Mouse (Mus musculus): ENCODE results near the gene Dnmt3l. TPM values are rescaled to one million over a fixed set of nuclear protein-coding genes. Genes with fewer than 3 reads are reported as not detected.
"Not testable (repeated sequence)": the region's sequence is repeated elsewhere in the genome, so short reads cannot be mapped to it uniquely, and the experiment has no call there.

Dnmt3l gene
- polyA plus RNA-seq, 1 experiment from 2014 or later, result not detected

DNA sequence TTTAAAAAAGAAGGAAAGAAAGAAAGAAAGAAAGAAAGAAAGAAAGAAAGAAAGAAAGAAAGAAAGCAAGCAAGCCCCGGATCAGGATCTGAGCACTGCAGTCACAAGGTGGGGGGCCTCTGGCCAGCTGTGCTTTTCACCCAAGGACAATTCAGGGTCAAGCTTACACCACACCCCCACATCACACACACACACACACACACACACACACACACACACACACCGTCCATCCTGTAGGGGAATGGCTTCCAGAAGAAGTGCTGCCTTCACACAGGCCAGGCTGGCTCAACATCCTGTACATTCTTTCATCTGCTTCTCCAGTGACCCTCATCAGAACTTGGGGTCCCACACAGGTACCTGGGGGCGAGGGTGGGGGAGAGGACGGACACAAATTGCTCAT lies 22.5 kb upstream of the Dnmt3l start:
- DNase-seq (no peak), ATAC-seq (ENCODE audit: low FRiP score, low TSS enrichment) (no peak)
- 73% methylated on average over 4 of the region's 4 CpGs for WGBS
- Histone ChIP-seq H3K27me3 (ENCODE audit: control insufficient read depth, insufficient read depth, low read length) (no peaks in the 10 kb centered on the region), H3K9ac (replicated peaks; ENCODE audit: low read length) (no peak overlapping the region), H3K4me3 (replicated peaks; ENCODE audit: low read depth, low read length) (no peak overlapping the region), H3K4me2 (ENCODE audit: low read length) (no peak overlapping the region), H3K4me1 (ENCODE audit: control insufficient read depth, insufficient read depth, low read length) (no peaks in the 10 kb centered on the region), H3K9me3 (ENCODE audit: control insufficient read depth, low read length) (no peaks in the 10 kb centered on the region), H3K27ac (replicated peaks; ENCODE audit: low read depth, low read length) (no peak overlapping the region), H3K36me3 (ENCODE audit: control insufficient read depth, insufficient read depth, low read length) (no peaks in the 10 kb centered on the region)

DNA sequence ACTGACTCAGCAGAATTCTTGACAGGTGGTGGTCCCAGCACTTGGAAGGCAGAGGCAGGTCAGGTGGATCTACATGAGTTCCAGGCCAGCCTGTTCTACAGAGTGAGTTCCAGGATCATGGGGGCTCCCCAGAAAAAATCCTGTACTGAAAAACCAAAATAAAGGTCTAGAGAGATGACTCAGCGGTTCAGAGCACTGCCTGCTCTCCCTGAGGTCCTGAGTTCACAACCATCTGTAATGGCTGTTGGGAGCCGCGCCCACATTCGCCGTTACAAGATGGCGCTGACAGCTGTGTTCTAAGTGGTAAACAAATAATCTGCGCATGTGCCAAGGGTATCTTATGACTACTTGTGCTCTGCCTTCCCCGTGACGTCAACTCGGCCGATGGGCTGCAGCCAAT lies 21.8 kb upstream of the Dnmt3l start:
- WGBS, result 95% methylated on average over 7 of the region's 11 CpGs
- H3K27ac ChIP-seq (replicated peaks; ENCODE audit: low read depth, low read length); H3K36me3 ChIP-seq (ENCODE audit: control insufficient read depth, insufficient read depth, low read length); H3K9me3 ChIP-seq (ENCODE audit: control insufficient read depth, low read length); H3K9ac ChIP-seq (replicated peaks; ENCODE audit: low read length); H3K4me2 ChIP-seq (ENCODE audit: low read length); H3K27me3 ChIP-seq (ENCODE audit: control insufficient read depth, insufficient read depth, low read length); DNase-seq; H3K4me1 ChIP-seq (ENCODE audit: control insufficient read depth, insufficient read depth, low read length); ATAC-seq (ENCODE audit: low FRiP score, low TSS enrichment); H3K4me3 ChIP-seq (replicated peaks; ENCODE audit: low read depth, low read length): not testable (repeated sequence)

DNA sequence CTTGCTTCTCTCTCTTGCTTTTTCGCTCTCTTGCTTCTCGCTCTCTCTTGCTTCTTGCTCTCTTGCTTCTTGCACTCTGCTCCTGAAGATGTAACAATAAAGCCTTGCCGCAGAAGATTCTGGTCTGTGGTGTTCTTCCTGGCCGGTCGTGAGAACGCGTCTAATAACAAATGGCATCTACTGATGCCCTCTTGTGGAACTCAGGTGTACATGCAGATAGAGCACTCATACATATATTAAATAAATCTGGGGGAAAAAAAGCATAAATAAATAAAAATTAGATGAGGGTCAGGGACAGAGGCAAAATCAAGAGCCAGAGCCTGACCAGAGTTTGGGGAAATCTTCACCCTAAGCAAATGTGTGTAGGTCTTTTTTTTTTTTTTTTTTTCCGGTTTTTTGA lies 16.3 kb upstream of the Dnmt3l start:
- H3K4me2 ChIP-seq (ENCODE audit: low read length); H3K27ac ChIP-seq (replicated peaks; ENCODE audit: low read depth, low read length); H3K4me3 ChIP-seq (replicated peaks; ENCODE audit: low read depth, low read length); H3K36me3 ChIP-seq (ENCODE audit: control insufficient read depth, insufficient read depth, low read length); H3K9ac ChIP-seq (replicated peaks; ENCODE audit: low read length); ATAC-seq (ENCODE audit: low FRiP score, low TSS enrichment); H3K4me1 ChIP-seq (ENCODE audit: control insufficient read depth, insufficient read depth, low read length); H3K9me3 ChIP-seq (ENCODE audit: control insufficient read depth, low read length); H3K27me3 ChIP-seq (ENCODE audit: control insufficient read depth, insufficient read depth, low read length): not testable (repeated sequence)
- WGBS, result 66% methylated on average over 6 of the region's 8 CpGs
- DNase-seq, result peak; percentile 23

DNA sequence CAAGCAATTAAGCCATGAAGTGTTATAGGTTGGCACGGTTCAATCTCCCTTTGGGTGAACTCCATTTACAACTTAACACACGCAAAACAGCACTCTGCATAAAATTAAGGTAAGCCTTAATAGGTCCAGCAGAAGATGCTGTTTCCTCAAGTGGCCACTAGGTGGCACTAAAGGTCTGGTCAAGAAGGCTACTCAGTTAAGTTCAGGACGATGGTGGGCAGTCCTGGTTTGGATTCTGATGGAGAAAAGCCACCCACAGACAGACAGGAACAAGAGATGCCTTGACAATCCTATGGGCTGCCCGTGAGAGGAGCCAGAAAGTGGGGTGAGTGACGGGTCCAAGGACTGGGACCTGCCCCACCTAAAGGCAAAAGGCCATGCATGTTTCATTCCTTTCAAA lies 13.6 kb upstream of the Dnmt3l start:
- DNase-seq, result peak; percentile 93
- H3K9ac ChIP-seq (replicated peaks; ENCODE audit: low read length), result no peak overlapping the region
- H3K4me3 ChIP-seq (replicated peaks; ENCODE audit: low read depth, low read length), result no peak overlapping the region
- WGBS, result 3% methylated on average over 5 of the region's 5 CpGs
- H3K9me3 ChIP-seq (ENCODE audit: control insufficient read depth, low read length), result no peaks in the 10 kb centered on the region
- H3K27ac ChIP-seq (replicated peaks; ENCODE audit: low read depth, low read length), result no peak overlapping the region
- no peaks in the 10 kb centered on the region for H3K4me1 ChIP-seq (ENCODE audit: control insufficient read depth, insufficient read depth, low read length)
- peak; percentile 77 for ATAC-seq (ENCODE audit: low FRiP score, low TSS enrichment)
- no peaks in the 10 kb centered on the region for H3K27me3 ChIP-seq (ENCODE audit: control insufficient read depth, insufficient read depth, low read length)
- H3K36me3 ChIP-seq (ENCODE audit: control insufficient read depth, insufficient read depth, low read length), result no peaks in the 10 kb centered on the region
- no peak overlapping the region for H3K4me2 ChIP-seq (ENCODE audit: low read length)

DNA sequence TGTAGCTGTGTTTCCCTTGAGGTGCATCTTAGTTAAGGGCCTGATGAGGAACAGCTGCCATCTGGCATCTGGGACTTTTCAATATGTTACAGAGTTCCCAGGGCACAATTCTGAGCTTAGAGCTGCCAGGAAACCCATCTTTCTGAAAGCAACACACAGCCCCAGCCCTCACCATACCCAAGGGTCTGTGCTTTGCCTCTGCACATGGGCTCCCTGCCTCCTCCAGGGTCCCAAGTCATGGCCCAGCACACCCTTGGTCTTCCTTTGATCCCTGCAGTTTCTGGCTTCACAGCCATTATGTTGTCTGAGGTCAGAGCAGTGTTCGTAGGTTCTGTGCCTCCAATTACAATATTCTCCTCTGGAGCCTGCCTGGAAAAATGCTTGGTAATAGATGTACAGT lies 12.7 kb upstream of the Dnmt3l start:
- H3K36me3 ChIP-seq (ENCODE audit: control insufficient read depth, insufficient read depth, low read length), result no peaks in the 10 kb centered on the region
- H3K27ac ChIP-seq (replicated peaks; ENCODE audit: low read depth, low read length), result no peak overlapping the region
- no peak overlapping the region for H3K4me2 ChIP-seq (ENCODE audit: low read length)
- H3K9ac ChIP-seq (replicated peaks; ENCODE audit: low read length), result no peak overlapping the region
- H3K27me3 ChIP-seq (ENCODE audit: control insufficient read depth, insufficient read depth, low read length), result no peaks in the 10 kb centered on the region
- no peaks in the 10 kb centered on the region for H3K9me3 ChIP-seq (ENCODE audit: control insufficient read depth, low read length)
- H3K4me3 ChIP-seq (replicated peaks; ENCODE audit: low read depth, low read length), result no peak overlapping the region
- ATAC-seq (ENCODE audit: low FRiP score, low TSS enrichment) (no peak), DNase-seq (no peak)
- no peaks in the 10 kb centered on the region for H3K4me1 ChIP-seq (ENCODE audit: control insufficient read depth, insufficient read depth, low read length)
- WGBS, result 95% methylated on average over 1 of the region's 1 CpGs

DNA sequence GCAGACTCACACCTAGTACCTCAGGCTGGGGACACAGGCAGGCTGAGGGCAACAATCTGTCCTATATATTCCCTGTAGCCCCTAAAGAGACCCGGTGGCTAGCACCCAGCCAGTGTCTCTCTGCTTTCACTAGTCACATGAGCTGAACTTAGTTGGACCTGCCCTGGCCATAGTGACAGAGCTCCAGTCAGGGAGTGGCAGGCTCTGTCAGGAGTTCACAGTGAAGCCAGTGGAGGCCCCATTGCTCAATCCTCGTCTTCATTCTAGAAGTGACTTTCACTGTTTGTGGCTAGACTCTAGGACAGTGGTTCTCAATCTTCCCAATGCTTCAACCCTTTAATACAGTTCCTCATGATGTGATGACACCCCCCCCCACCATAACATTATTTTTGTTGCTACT lies 9.8 kb upstream of the Dnmt3l start:
- H3K36me3 ChIP-seq (ENCODE audit: control insufficient read depth, insufficient read depth, low read length), result no peaks in the 10 kb centered on the region
- no peaks in the 10 kb centered on the region for H3K27me3 ChIP-seq (ENCODE audit: control insufficient read depth, insufficient read depth, low read length)
- no peaks in the 10 kb centered on the region for H3K9me3 ChIP-seq (ENCODE audit: control insufficient read depth, low read length)
- H3K4me2 ChIP-seq (ENCODE audit: low read length), result no peak overlapping the region
- no peak overlapping the region for H3K27ac ChIP-seq (replicated peaks; ENCODE audit: low read depth, low read length)
- H3K4me1 ChIP-seq (ENCODE audit: control insufficient read depth, insufficient read depth, low read length), result no peaks in the 10 kb centered on the region
- ATAC-seq (ENCODE audit: low FRiP score, low TSS enrichment), result no peak
- whole genome bisulfite sequencing, result 86% methylated on average over 2 of the region's 2 CpGs
- no peak overlapping the region for H3K9ac ChIP-seq (replicated peaks; ENCODE audit: low read length)
- H3K4me3 ChIP-seq (replicated peaks; ENCODE audit: low read depth, low read length), result no peak overlapping the region
- DNase-seq, result no peak

DNA sequence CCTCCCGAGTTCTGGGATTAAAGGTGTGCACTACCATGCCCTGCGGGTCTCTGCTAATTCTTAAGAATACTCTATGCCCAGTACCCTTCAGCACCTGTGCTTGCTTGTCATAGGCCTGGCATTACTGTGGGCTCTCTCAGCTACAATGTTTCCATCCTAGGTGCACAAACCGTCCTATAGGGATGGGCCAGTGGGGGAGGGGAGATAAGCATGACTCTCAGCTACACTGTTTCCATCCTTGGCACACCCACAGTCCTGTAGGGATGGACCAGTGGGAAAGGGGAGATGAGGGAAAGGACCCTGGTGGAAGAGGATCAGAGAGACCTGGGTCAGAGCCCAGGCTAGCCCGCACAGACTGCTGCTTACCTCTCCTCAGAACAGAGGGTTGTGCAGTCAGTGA lies 4.6 kb upstream of the Dnmt3l start:
- Histone ChIP-seq H3K4me2 (ENCODE audit: low read length) (no peak overlapping the region), H3K27me3 (ENCODE audit: control insufficient read depth, insufficient read depth, low read length) (no peaks in the 10 kb centered on the region), H3K27ac (replicated peaks; ENCODE audit: low read depth, low read length) (no peak overlapping the region), H3K9me3 (ENCODE audit: control insufficient read depth, low read length) (no peaks in the 10 kb centered on the region), H3K4me3 (replicated peaks; ENCODE audit: low read depth, low read length) (no peak overlapping the region), H3K9ac (replicated peaks; ENCODE audit: low read length) (no peak overlapping the region), H3K36me3 (ENCODE audit: control insufficient read depth, insufficient read depth, low read length) (no peaks in the 10 kb centered on the region), H3K4me1 (ENCODE audit: control insufficient read depth, insufficient read depth, low read length) (no peaks in the 10 kb centered on the region)
- WGBS, result 90% methylated on average over 4 of the region's 4 CpGs
- no peak for DNase-seq
- no peak for ATAC-seq (ENCODE audit: low FRiP score, low TSS enrichment)

DNA sequence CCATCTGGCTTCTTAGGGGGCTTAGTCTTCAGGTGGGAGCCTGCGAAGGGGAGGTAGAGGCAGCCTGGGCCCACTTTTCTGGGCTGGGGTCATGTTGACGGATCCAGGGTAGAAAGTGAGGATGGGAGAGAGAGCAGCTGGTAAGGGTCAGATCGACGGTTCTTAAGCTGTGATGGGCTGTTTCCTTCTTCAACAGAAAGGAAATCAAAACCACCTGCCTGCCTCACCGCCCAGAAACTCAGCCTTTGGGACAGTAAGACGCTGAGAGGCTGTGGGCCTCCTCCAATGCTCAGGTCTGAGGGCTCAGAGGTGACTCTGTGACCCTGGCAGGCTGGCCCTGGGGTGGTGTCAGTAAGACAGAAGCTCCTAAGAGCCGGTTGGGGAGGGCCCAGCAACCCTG lies 349 bp downstream of the Dnmt3l start:
- DNase-seq (no peak), ATAC-seq (ENCODE audit: low FRiP score, low TSS enrichment) (no peak)
- no peak overlapping the region for H3K4me2 ChIP-seq (ENCODE audit: low read length)
- H3K4me3 ChIP-seq (replicated peaks; ENCODE audit: low read depth, low read length), result no peak overlapping the region
- H3K9me3 ChIP-seq (ENCODE audit: control insufficient read depth, low read length), result no peaks in the 10 kb centered on the region
- H3K9ac ChIP-seq (replicated peaks; ENCODE audit: low read length), result no peak overlapping the region
- no peak overlapping the region for H3K27ac ChIP-seq (replicated peaks; ENCODE audit: low read depth, low read length)
- no peaks in the 10 kb centered on the region for H3K36me3 ChIP-seq (ENCODE audit: control insufficient read depth, insufficient read depth, low read length)
- no peaks in the 10 kb centered on the region for H3K4me1 ChIP-seq (ENCODE audit: control insufficient read depth, insufficient read depth, low read length)
- WGBS, result 84% methylated on average over 7 of the region's 7 CpGs
- H3K27me3 ChIP-seq (ENCODE audit: control insufficient read depth, insufficient read depth, low read length), result no peaks in the 10 kb centered on the region

DNA sequence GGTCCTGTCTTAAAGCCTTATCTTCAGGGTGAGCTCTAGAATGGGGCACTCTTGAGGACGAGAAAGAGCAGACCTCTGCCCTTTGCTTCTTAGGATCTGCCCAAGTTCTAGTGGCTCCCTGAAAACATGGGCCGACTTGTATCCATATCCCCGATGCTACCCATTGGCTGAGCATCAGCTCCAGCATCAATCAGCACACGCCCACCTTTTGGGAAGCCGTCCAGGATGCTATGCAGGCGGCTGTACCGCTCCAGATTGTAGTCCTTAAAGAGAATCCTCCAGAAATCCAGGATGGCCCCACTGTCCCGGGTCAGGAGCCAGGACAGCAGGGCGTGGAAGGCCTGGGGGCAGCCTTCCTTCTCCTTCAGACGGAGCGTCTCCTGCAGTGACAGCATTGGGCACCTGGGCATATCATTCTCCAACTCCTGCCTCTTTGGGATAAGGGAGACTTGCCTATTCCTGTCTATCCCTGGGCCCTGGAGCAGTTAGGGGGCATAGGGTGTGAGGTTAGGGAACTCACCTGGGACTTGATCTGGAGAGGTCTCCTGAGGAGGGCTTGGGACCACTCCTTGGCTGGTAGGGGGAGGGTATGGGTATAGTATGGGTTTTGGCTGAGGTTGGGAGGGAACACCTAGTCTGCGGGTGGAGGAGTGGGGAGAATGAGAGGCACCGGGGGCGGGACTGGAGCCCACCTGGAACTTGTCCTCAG lies 1.1 kb downstream of the Dnmt3l start:
- Histone ChIP-seq H3K4me2 (ENCODE audit: low read length) (peak overlapping the region; percentile 51), H3K9me3 (ENCODE audit: control insufficient read depth, low read length) (no peaks in the 10 kb centered on the region), H3K36me3 (ENCODE audit: control insufficient read depth, insufficient read depth, low read length) (no peaks in the 10 kb centered on the region), H3K4me3 (replicated peaks; ENCODE audit: low read depth, low read length) (peak overlapping the region; percentile 26), H3K4me1 (ENCODE audit: control insufficient read depth, insufficient read depth, low read length) (no peaks in the 10 kb centered on the region), H3K27ac (replicated peaks; ENCODE audit: low read depth, low read length) (no peak overlapping the region), H3K27me3 (ENCODE audit: control insufficient read depth, insufficient read depth, low read length) (no peaks in the 10 kb centered on the region), H3K9ac (replicated peaks; ENCODE audit: low read length) (peak overlapping the region; percentile 9; the same call in 1 of the 2 replicates)
- ATAC-seq (ENCODE audit: low FRiP score, low TSS enrichment) (0 out of 2 replicates have a peak, but pooled peaks have one; percentile 17), DNase-seq (no peak)
- 61% methylated on average over 14 of the region's 14 CpGs for WGBS

Measured in midbrain, embryonic 14.5 days (tissue).